Mouse (Mus musculus): ENCODE results near the gene Pde8a. TPM values are rescaled to one million over a fixed set of nuclear protein-coding genes. Genes with fewer than 3 reads are reported as not detected.

Gene Pde8a
- polyA plus RNA-seq, 1 experiment from 2014 or later: 5.3 TPM

DNA sequence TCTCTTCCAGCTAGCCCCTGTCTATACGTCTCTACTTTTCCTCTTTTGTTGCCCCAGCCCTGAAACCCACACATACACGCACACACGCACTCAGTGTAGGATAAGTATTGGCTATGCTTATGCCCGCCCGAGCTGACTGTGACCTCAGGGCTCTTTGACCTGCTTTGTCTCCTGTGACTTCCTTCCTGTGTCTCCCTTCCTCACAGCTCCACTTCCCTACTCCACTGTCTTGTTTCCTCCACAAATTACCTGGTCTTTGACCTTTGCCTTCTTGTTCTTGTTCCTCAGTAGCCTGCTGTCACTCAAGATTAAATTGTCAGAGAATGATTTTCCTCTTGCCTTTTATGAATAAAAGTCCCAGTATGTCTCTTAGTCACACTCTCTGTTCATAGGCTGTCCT is 90.7 kb downstream of the Pde8a start:
- H3K4me1 ChIP-seq (ENCODE audit: control insufficient read depth in 2 of 2, insufficient read depth in 2 of 2, low read length in 2 of 2): no peaks in the 10 kb centered on the region
- no peak for ATAC-seq (ENCODE audit: insufficient number of reproducible peaks, insufficient read depth, low FRiP score, low read depth)
- no peak overlapping the region for H3K4me3 ChIP-seq (ENCODE audit: control insufficient read depth in 1 of 2, insufficient read depth in 1 of 2, low read depth in 1 of 2, low read length in 2 of 2)
- H3K27me3 ChIP-seq (ENCODE audit: control insufficient read depth, insufficient read depth, low read length): no peaks in the 10 kb centered on the region
- no peaks in the 10 kb centered on the region for H3K9me3 ChIP-seq (ENCODE audit: control insufficient read depth, low read length)
- no peaks in the 10 kb centered on the region for H3K36me3 ChIP-seq (ENCODE audit: control insufficient read depth, insufficient read depth, low read length)
- WGBS: 67% methylated on average over 5 of the region's 5 CpGs
- H3K27ac ChIP-seq (replicated peaks in 1 of 2; ENCODE audit: control insufficient read depth in 1 of 2, insufficient read depth in 1 of 2, low read depth in 2 of 2, low read length in 2 of 2): no peak overlapping the region
- no peak overlapping the region for H3K4me2 ChIP-seq (ENCODE audit: low read length)
- no peak overlapping the region for H3K9ac ChIP-seq (ENCODE audit: low read length)

GRCm38 (mm10) chr7:81304675-81305074 is 91.3 kb downstream of the Pde8a start:
- H3K9me3 ChIP-seq (ENCODE audit: control insufficient read depth, low read length): no peaks in the 10 kb centered on the region
- H3K4me2 ChIP-seq (ENCODE audit: low read length): no peak overlapping the region
- ATAC-seq (ENCODE audit: insufficient number of reproducible peaks, insufficient read depth, low FRiP score, low read depth): no peak
- WGBS: 87% methylated on average over 5 of the region's 5 CpGs
- no peak overlapping the region for H3K4me3 ChIP-seq (ENCODE audit: control insufficient read depth in 1 of 2, insufficient read depth in 1 of 2, low read depth in 1 of 2, low read length in 2 of 2)
- H3K27ac ChIP-seq (replicated peaks in 1 of 2; ENCODE audit: control insufficient read depth in 1 of 2, insufficient read depth in 1 of 2, low read depth in 2 of 2, low read length in 2 of 2): no peak overlapping the region
- H3K27me3 ChIP-seq (ENCODE audit: control insufficient read depth, insufficient read depth, low read length): no peaks in the 10 kb centered on the region
- no peaks in the 10 kb centered on the region for H3K36me3 ChIP-seq (ENCODE audit: control insufficient read depth, insufficient read depth, low read length)
- H3K4me1 ChIP-seq (ENCODE audit: control insufficient read depth in 2 of 2, insufficient read depth in 2 of 2, low read length in 2 of 2): no peaks in the 10 kb centered on the region
- H3K9ac ChIP-seq (ENCODE audit: low read length): no peak overlapping the region

- no peaks in the 10 kb centered on the region for H3K36me3 ChIP-seq (ENCODE audit: control insufficient read depth, insufficient read depth, low read length)
- H3K4me2 ChIP-seq (ENCODE audit: low read length): no peak overlapping the region
- no peak for ATAC-seq (ENCODE audit: insufficient number of reproducible peaks, insufficient read depth, low FRiP score, low read depth)
- no peak overlapping the region for H3K27ac ChIP-seq (replicated peaks in 1 of 2; ENCODE audit: control insufficient read depth in 1 of 2, insufficient read depth in 1 of 2, low read depth in 2 of 2, low read length in 2 of 2)
- no peaks in the 10 kb centered on the region for H3K4me1 ChIP-seq (ENCODE audit: control insufficient read depth in 2 of 2, insufficient read depth in 2 of 2, low read length in 2 of 2)
- no peak overlapping the region for H3K9ac ChIP-seq (ENCODE audit: low read length)
- no peaks in the 10 kb centered on the region for H3K27me3 ChIP-seq (ENCODE audit: control insufficient read depth, insufficient read depth, low read length)
- H3K9me3 ChIP-seq (ENCODE audit: control insufficient read depth, low read length): no peaks in the 10 kb centered on the region
- H3K4me3 ChIP-seq (ENCODE audit: control insufficient read depth in 1 of 2, insufficient read depth in 1 of 2, low read depth in 1 of 2, low read length in 2 of 2): no peak overlapping the region
- WGBS: 78% methylated on average over 8 of the region's 8 CpGs
Measured at GRCm38 (mm10) chr7:81307735-81308134, 94.3 kb downstream of the Pde8a start.

GRCm38 (mm10) chr7:81309247-81309646 is 95.9 kb downstream of the Pde8a start:
- H3K27me3 ChIP-seq (ENCODE audit: control insufficient read depth, insufficient read depth, low read length): no peaks in the 10 kb centered on the region

DNA sequence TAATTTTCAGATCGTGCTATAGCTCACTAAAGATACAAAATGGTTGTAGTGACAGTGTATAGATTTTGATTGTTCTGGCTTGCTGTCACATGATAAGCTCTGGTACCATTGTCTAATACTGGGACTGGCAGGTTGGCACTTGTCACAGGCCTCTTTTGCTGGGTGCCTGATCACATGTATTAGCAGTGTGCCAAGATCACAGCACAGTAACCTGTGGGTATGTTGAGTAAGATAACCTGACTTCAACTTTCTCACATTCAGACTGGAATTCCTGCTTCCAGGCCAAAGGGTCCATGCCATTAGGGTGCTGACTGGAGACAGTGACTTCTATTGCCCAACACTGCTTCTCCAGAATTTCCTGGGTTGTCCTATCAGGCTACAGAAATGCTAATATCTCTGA is 97.7 kb downstream of the Pde8a start:
- Histone ChIP-seq H3K4me1 (ENCODE audit: control insufficient read depth in 2 of 2, insufficient read depth in 2 of 2, low read length in 2 of 2) (no peaks in the 10 kb centered on the region), H3K4me3 (ENCODE audit: control insufficient read depth in 1 of 2, insufficient read depth in 1 of 2, low read depth in 1 of 2, low read length in 2 of 2) (no peak overlapping the region), H3K4me2 (ENCODE audit: low read length) (no peak overlapping the region), H3K27me3 (ENCODE audit: control insufficient read depth, insufficient read depth, low read length) (no peaks in the 10 kb centered on the region), H3K27ac (replicated peaks in 1 of 2; ENCODE audit: control insufficient read depth in 1 of 2, insufficient read depth in 1 of 2, low read depth in 2 of 2, low read length in 2 of 2) (no peak overlapping the region), H3K9me3 (ENCODE audit: control insufficient read depth, low read length) (no peaks in the 10 kb centered on the region), H3K9ac (ENCODE audit: low read length) (no peak overlapping the region), H3K36me3 (ENCODE audit: control insufficient read depth, insufficient read depth, low read length) (no peaks in the 10 kb centered on the region)
- 83% methylated on average over 1 of the region's 1 CpGs for WGBS
- ATAC-seq (ENCODE audit: insufficient number of reproducible peaks, insufficient read depth, low FRiP score, low read depth): no peak

More at GRCm38 (mm10) chr7:81309247-81309646, 95.9 kb downstream of the Pde8a start:
- no peaks in the 10 kb centered on the region for H3K4me1 ChIP-seq (ENCODE audit: control insufficient read depth in 2 of 2, insufficient read depth in 2 of 2, low read length in 2 of 2)
- H3K27ac ChIP-seq (replicated peaks in 1 of 2; ENCODE audit: control insufficient read depth in 1 of 2, insufficient read depth in 1 of 2, low read depth in 2 of 2, low read length in 2 of 2): no peak overlapping the region
- H3K9me3 ChIP-seq (ENCODE audit: control insufficient read depth, low read length): no peaks in the 10 kb centered on the region
- ATAC-seq (ENCODE audit: insufficient number of reproducible peaks, insufficient read depth, low FRiP score, low read depth): no peak
- no peak overlapping the region for H3K4me3 ChIP-seq (ENCODE audit: control insufficient read depth in 1 of 2, insufficient read depth in 1 of 2, low read depth in 1 of 2, low read length in 2 of 2)
- H3K9ac ChIP-seq (ENCODE audit: low read length): no peak overlapping the region
- H3K36me3 ChIP-seq (ENCODE audit: control insufficient read depth, insufficient read depth, low read length): no peaks in the 10 kb centered on the region
- H3K4me2 ChIP-seq (ENCODE audit: low read length): no peak overlapping the region
- 66% methylated on average over 6 of the region's 6 CpGs for WGBS

GRCm38 (mm10) chr7:81311581-81311980 is 98.2 kb downstream of the Pde8a start:
- Histone ChIP-seq H3K36me3 (ENCODE audit: control insufficient read depth, insufficient read depth, low read length) (no peaks in the 10 kb centered on the region), H3K4me2 (ENCODE audit: low read length) (no peak overlapping the region), H3K27me3 (ENCODE audit: control insufficient read depth, insufficient read depth, low read length) (no peaks in the 10 kb centered on the region), H3K9ac (ENCODE audit: low read length) (no peak overlapping the region), H3K4me3 (ENCODE audit: control insufficient read depth in 1 of 2, insufficient read depth in 1 of 2, low read depth in 1 of 2, low read length in 2 of 2) (no peak overlapping the region), H3K9me3 (ENCODE audit: control insufficient read depth, low read length) (no peaks in the 10 kb centered on the region), H3K27ac (replicated peaks in 1 of 2; ENCODE audit: control insufficient read depth in 1 of 2, insufficient read depth in 1 of 2, low read depth in 2 of 2, low read length in 2 of 2) (no peak overlapping the region), H3K4me1 (ENCODE audit: control insufficient read depth in 2 of 2, insufficient read depth in 2 of 2, low read length in 2 of 2) (no peaks in the 10 kb centered on the region)
- ATAC-seq (ENCODE audit: insufficient number of reproducible peaks, insufficient read depth, low FRiP score, low read depth): no peak

DNA sequence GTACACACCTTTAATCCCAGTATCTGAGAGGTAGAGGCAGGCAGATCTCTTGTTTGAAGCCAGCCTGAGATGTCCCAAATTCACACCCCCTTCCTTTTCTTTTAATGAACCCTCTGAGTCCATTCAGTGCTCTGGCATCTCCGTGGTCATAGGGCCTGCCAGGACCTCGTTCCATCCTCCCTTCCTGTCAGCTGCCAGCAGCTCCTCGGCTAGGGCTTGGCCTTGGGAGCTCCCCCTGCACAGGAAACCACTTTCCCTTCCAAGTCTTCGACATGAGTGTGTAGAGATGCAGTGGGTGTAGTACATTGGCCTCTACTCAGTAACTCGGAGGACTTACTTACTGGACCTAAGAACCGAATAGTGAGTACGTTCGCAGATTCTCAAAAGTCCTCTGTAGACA is 102.2 kb downstream of the Pde8a start:
- H3K4me2 ChIP-seq (ENCODE audit: low read length): no peak overlapping the region
- H3K27me3 ChIP-seq (ENCODE audit: control insufficient read depth, insufficient read depth, low read length): no peaks in the 10 kb centered on the region
- 66% methylated on average over 8 of the region's 8 CpGs for whole genome bisulfite sequencing
- no peak overlapping the region for H3K9ac ChIP-seq (ENCODE audit: low read length)
- H3K4me1 ChIP-seq (ENCODE audit: control insufficient read depth in 2 of 2, insufficient read depth in 2 of 2, low read length in 2 of 2): no peaks in the 10 kb centered on the region
- no peak overlapping the region for H3K4me3 ChIP-seq (ENCODE audit: control insufficient read depth in 1 of 2, insufficient read depth in 1 of 2, low read depth in 1 of 2, low read length in 2 of 2)
- no peak for ATAC-seq (ENCODE audit: insufficient number of reproducible peaks, insufficient read depth, low FRiP score, low read depth)
- no peaks in the 10 kb centered on the region for H3K9me3 ChIP-seq (ENCODE audit: control insufficient read depth, low read length)
- no peak overlapping the region for H3K27ac ChIP-seq (replicated peaks in 1 of 2; ENCODE audit: control insufficient read depth in 1 of 2, insufficient read depth in 1 of 2, low read depth in 2 of 2, low read length in 2 of 2)
- 0 out of 2 replicates have a peak, but pooled peaks cover 3% of the 10 kb centered on the region for H3K36me3 ChIP-seq (ENCODE audit: control insufficient read depth, insufficient read depth, low read length)

- H3K27ac ChIP-seq (replicated peaks in 1 of 2; ENCODE audit: control insufficient read depth in 1 of 2, insufficient read depth in 1 of 2, low read depth in 2 of 2, low read length in 2 of 2): no peak overlapping the region
- H3K36me3 ChIP-seq (ENCODE audit: control insufficient read depth, insufficient read depth, low read length): 0 out of 2 replicates have a peak, but pooled peaks cover 3% of the 10 kb centered on the region
- WGBS: 78% methylated on average over 6 of the region's 6 CpGs
- no peaks in the 10 kb centered on the region for H3K27me3 ChIP-seq (ENCODE audit: control insufficient read depth, insufficient read depth, low read length)
- H3K4me2 ChIP-seq (ENCODE audit: low read length): no peak overlapping the region
- H3K9me3 ChIP-seq (ENCODE audit: control insufficient read depth, low read length): no peaks in the 10 kb centered on the region
- ATAC-seq (ENCODE audit: insufficient number of reproducible peaks, insufficient read depth, low FRiP score, low read depth): no peak
- H3K4me1 ChIP-seq (ENCODE audit: control insufficient read depth in 2 of 2, insufficient read depth in 2 of 2, low read length in 2 of 2): no peaks in the 10 kb centered on the region
- no peak overlapping the region for H3K9ac ChIP-seq (ENCODE audit: low read length)
- no peak overlapping the region for H3K4me3 ChIP-seq (ENCODE audit: control insufficient read depth in 1 of 2, insufficient read depth in 1 of 2, low read depth in 1 of 2, low read length in 2 of 2)
Measured at GRCm38 (mm10) chr7:81319749-81320148, 106.4 kb downstream of the Pde8a start.
